Mouse (Mus musculus) kidney, adult 18-20 months (tissue): ENCODE measurements at regions not wholly inside any gene's neighbourhood (a gene's known extent, or its start where the extent isn't known, plus 50 kb on each side); places are given as distances from the start of the nearest gene placed in this dataset.
A peak's percentile ranks its signal among the peaks of the same experiment; 100 is the strongest.
"Not testable (repeated sequence)": the region's sequence is repeated elsewhere in the genome, so short reads cannot be mapped to it uniquely, and the experiment has no call there.

Source experiments
- DNase-seq: peaks from one replicate; pipeline ENCODE4 v3.0.0; 2021

- peak; percentile 37 for DNase-seq
Observed at GRCm38 (mm10) chr5:149815879-149816278, 137.8 kb downstream of the B3glct start.

DNA sequence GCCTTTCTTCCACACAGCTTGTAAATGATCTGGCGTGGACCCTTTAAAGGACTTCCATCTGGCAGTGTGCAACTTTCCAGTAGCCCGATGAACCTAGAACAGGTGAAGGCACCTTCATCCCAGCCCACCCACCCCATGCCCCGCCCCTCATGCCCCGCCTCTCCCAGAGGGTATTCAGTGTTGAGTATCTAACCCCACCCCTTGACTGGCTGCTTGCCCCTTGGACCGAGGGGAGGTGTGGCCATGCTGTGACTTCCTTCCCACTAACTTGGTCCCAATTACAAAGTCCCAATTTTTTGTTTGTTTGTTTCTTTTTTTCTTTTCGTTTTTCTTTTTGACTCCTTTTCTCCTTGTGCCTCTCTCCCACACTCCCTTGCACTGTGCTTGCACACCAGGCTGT lies 140.8 kb downstream of the B3glct start:
- no peak for DNase-seq

DNA sequence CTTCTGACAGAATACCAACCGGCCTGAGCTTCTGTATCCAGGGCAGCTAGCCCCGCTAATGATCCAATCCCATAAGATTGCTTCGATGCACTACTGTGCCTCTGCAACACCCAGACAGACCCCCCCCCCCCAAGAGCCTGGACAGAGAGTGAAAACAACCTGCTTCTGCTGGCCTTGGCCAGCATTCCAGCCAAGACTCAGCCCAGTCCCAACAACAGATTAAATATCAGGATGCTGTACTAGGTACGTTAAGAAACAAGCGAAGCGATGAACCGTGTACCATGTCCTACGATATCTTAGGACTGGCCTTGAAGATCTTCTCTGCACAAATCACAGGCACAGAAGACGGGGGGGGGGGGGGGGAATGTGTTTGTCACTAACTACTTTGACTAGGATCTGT lies 145.8 kb downstream of the B3glct start:
- DNase-seq, result no peak

GRCm38 (mm10) chr5:149827599-149827998 lies 149.6 kb downstream of the B3glct start:
- no peak for DNase-seq

GRCm38 (mm10) chr5:149831122-149831861 lies 153.3 kb downstream of the B3glct start:
- DNase-seq, result peak; percentile 74

GRCm38 (mm10) chr5:149837379-149837778 lies 159.3 kb downstream of the B3glct start:
- DNase-seq, result no peak

- no peak for DNase-seq
Observed at GRCm38 (mm10) chr5:149842491-149842890, 164.5 kb downstream of the B3glct start.

- DNase-seq, result no peak
Observed at GRCm38 (mm10) chr5:149843310-149843709, 165.3 kb downstream of the B3glct start.

DNA sequence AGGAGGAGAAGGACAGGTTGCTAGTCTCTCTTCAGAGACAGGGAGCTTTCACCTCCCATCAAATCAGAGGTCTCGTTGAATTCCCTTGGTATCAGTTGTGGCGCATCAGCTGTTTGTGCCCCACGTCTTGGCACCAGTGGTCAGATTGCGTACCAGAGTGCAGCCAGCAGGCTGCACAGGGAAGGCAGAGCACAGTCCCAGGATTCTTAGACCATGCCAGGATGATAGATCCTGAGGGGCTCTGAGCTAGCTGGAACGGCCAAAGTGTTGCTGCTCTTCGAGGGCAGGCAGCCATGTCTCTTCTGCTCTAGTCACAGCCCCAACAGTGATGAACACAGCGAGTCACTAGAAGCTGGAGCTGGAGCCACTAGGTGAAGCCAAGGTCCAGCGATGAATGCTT lies 167.2 kb downstream of the B3glct start:
- DNase-seq, result no peak

DNA sequence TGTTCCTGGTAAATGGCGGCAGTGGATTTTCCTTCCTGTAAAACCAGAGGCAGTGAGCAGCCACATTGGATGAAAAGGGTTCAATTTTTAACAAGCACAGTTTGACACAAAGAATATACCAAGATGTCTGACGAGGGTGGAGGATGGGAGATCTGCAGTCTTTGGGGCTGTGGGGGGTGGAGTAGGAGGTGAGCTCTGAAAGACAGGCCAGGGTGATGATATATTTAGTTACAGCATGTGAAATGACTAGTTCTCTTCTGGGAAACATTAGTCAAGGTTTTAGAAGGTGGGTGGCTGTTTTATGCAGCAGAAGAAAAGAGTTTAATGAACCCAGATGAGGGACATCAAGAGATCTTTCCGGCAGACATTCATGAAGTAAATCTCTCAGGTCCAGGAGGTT lies 170.0 kb upstream of the Rxfp2 start:
- no peak for DNase-seq

GRCm38 (mm10) chr5:149851011-149851410 lies 167.5 kb upstream of the Rxfp2 start:
- peak; percentile 72 for DNase-seq

DNA sequence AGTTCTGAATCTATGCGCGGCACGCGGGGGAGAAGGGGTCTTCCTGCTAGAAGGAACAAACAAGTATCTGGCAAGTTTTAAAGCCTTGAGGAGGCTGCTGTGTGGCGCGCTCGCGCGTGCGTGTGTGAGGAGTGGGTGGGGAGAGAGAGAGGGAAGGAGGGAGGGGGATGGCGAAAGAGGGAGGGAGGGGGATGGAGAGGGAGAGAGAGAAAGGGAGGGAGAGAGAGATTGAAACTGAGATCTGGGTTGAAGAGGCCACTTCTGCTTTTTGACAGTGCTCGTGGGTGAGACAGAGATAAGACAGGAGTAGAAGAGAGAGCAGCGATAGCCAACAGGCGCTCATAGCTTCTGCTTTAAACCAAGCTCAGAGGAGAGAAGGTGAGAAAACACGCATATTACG lies 166.0 kb upstream of the Rxfp2 start:
- DNase-seq, result no peak

- DNase-seq, result no peak
Observed at GRCm38 (mm10) chr5:149856101-149856500, 162.4 kb upstream of the Rxfp2 start.

DNA sequence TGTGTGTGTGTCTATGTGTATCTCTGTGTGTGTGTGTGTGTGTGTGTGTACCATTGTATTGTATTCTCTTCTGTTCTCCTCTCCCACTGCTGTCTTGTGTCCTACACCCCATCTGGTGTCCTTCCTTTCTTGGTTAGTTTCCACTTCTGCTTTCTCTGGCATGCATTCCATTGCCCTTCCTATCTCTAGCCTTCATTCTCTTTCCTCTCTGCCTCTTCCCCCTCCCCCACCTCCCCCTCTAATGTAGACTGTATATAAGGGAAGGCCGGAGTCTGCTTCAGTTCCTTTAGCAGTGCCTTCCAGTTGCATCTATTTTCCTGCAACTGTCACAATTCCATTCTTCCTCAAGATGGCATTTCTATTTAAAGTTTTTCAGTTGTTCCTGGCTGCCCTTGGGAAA lies 161.5 kb upstream of the Rxfp2 start:
- no peak for DNase-seq

DNA sequence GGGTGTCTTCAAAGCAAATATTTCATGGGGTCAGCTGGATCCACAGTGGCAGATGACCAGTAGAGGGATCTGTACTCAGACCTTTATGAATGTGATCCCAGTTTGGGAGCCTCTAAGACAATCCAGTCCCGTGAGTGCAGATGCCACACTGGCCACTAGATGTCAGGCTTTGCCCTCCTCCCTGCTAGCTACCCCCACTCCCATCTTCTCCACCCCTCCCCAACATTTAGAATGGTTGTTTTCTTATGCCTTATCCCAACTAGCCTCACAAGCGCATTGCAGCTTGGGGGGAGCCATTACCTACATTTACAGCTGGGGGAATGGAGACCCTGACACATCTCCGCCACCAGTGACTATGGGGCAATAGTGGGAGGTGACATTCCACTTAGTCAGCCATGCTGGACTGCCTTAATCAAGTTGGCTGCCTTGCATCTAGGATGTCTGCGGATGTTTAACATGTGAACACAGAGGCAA lies 156.9 kb upstream of the Rxfp2 start:
- DNase-seq, result peak; percentile 69

DNA sequence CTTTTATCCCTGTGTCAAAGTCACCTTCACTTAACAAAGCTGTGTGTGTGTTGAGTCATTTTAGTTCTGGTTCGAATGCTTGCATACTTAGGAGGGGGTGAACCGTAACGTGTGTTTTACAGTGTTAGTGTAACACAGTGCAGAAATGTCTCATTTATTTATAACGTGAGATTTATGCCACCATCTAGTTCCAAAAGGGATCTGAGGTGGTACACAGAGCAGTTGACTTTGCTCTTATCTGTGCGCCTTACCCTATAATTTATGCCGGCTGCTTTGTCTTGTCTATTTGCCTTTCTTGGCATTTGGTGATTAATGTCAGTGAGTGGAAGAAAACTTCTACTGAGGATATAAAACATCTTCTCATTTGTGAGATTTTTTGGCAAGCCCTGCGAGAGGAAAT lies 150.5 kb upstream of the Rxfp2 start:
- DNase-seq, result no peak

- DNase-seq, result no peak
Observed at GRCm38 (mm10) chr5:149869441-149869840, 149.0 kb upstream of the Rxfp2 start.

DNA sequence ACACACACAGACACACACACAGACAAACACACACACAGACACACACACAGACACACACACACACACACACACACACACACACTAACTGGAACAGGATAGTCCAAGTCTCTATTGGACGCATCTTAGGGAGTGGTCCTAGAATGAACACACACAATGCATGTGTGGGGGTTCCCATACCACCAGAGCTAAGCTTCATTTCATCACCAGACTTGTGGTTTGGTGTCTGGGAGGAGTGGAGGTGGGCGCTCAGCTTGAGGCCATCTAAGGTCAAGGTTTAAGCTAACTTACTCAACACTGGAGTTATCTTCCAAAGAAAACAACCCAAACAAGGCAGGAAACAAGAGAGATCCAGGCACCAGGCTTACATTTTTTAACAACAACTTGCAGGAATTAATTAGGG lies 147.9 kb upstream of the Rxfp2 start:
- no peak for DNase-seq

DNA sequence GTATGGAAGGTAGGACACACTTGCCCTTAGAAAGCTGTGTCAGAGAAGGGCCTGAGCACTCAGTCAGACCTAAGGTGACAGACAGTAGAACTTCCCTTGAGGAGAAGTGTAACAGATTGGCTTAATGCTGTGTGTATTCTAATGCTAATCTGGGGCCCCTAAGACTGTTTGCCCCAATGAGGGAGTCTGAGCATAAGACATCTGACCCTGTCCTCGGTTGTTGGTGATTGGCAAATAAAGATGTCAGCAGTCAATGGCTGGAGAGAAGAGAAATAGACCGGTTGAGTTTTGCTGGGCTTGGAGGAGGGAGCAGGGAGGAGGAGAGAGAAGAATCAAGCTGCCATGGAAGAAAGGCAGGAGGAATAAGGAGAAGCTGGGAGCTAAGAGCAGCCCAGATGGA lies 147.0 kb upstream of the Rxfp2 start:
- DNase-seq, result no peak

DNA sequence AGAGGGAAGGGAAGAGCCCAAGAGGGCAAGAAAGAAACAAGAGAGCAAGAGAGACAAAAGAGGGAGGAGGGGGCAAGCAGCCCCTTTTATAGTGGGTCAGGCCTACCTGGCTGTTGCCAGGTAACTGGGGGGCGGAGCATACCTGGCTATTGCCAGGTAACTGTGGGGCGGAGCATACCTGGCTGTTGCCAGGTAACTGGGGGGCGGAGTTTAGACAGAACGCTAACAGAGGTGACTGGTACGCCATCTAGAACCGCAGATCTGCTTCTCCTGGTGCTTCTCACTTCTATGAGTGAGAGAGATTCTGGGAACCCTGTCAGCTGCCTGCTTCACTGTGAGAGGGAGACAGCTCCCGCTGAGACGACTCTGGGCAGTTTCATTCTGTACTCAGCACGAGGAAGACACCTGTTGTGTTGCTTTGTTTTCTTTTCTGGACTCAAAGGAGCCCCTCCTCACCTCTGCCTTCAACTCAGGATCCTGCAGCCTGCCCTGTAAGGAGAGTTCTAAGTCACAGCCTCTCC lies 144.9 kb upstream of the Rxfp2 start:
- DNase-seq, result no peak

DNA sequence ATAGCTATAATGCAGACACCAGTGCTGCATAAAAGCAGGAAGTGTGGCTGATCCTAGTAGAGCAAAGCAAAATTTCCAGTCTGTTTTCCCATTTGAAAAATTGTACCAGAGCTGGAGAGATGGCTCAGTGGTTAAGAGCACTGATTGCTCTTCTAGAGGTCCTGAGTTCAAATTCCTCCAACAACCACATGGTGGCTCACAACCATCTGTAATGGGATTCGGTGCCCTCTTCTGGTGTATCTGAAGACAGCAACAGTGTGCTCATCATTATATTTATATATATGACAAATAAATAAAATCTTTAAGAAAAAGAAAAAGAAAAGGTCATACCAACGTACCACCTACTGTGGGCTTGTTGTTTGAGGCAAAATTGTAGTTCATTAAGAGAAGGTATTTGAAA lies 144.1 kb upstream of the Rxfp2 start:
- DNase-seq, result no peak

DNA sequence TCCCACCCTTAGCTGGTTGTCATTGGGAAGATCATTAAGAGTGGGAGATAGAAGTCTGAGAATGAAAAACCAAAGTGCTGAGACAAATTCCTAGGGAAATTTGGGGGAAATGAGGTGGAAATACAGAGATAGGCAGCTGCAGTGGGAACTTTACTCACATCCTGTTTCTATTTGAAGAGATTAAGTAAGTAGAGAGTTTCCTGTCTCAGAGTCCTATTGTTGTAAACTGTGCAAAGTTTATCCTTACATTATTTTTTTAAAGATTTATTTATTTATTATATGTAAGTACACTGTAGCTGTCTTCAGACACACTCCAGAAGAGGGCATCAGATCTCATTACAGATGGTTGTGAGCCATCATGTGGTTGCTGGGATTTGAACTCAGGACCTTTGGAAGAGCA lies 126.0 kb upstream of the Rxfp2 start:
- DNase-seq, result not testable (repeated sequence)

GRCm38 (mm10) chr5:149906927-149907326 lies 111.5 kb upstream of the Rxfp2 start:
- no peak for DNase-seq

DNA sequence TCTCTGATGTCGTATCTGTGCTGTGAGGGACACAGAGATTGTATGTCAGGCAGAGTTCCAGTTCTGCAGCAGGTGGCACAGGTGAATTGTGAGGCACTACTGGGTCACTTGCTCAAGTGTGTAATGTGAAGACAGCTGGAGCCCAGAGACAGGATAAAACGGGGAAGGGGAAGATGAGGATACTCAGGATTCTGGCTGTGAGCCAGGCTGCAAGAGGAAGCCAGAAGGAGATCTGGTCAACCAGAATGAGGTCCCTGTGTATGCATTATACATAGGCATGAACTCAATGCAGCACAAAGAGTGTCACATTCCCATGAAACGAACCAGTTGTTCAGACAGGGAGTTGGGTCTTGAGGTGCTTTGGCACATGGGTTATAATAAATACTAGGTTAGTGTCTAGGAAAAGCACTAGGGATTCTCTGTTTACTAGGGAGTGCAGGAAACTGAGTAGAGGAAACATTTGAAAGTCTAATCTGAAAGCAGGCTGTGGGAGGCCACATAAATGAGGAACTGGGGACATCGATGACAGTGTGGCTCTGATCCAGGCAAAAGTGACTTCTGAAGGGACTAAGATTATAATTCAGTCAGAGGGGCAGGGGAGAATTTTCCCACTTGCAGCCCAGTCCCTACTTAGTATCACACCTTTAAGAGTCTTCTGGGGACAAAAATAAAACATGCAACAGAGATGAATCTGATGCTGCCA lies 109.9 kb upstream of the Rxfp2 start:
- no peak for DNase-seq
